Mouse (Mus musculus): ENCODE measurements around the gene Dmkn. TPM values are rescaled to one million over a fixed set of nuclear protein-coding genes. Genes with fewer than 3 reads are reported as not detected.

The Dmkn gene
- polyA plus RNA-seq, 1 experiment from 2014 or later = 74.3 TPM

DNA sequence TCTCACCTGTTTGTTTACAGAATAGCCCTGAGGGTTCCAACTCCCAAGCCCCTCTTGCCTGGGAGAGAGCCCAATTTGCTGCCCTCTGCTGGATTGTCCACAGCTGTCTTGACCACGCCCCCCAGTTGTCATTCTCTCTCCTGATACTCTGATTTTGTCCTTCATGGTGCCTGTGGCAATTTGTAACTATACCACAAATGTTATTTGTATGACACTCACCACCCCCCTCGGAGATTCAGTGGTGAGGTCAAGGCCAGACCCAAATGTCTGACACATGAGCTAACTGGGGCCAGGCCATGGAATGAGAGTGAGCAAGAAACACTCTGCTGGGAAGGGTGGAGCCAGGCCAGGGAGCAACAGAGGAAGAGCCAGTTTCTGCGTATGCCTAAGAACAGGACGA lies 4.7 kb upstream of the Dmkn start:
- Histone ChIP-seq H3K9ac (replicated peaks; ENCODE audit: low read depth) (no peak overlapping the region), H3K4me3 (ENCODE audit: low read depth, low read length) (no peak overlapping the region), H3K27ac (ENCODE audit: low read length) (no peak overlapping the region), H3K27me3 (replicated peaks; ENCODE audit: insufficient read depth, low read length) (no peaks in the 10 kb centered on the region), H3K36me3 (ENCODE audit: insufficient read depth, low read length) (no peaks in the 10 kb centered on the region), H3K4me1 (ENCODE audit: insufficient read depth, low read depth, low read length) (no peaks in the 10 kb centered on the region), H3K4me2 (replicated peaks; ENCODE audit: low read depth, low read length) (no peak overlapping the region), H3K9me3 (ENCODE audit: low read length) (no peaks in the 10 kb centered on the region; the same call in 1 of the 2 replicates)
- DNase-seq (ENCODE audit: low spot score) (peak; percentile 41), ATAC-seq (peak; percentile 58)
- 22% methylated on average over 4 of the region's 4 CpGs for WGBS
- no peak for TF ChIP-seq EP300 (IDR thresholded peaks at IDR 0.05)
- TF ChIP-seq CTCF (IDR thresholded peaks at IDR 0.05) = peak; percentile 60

- Histone ChIP-seq H3K27ac (ENCODE audit: low read length) (no peak overlapping the region), H3K4me2 (replicated peaks; ENCODE audit: low read depth, low read length) (no peak overlapping the region), H3K9ac (replicated peaks; ENCODE audit: low read depth) (no peak overlapping the region), H3K36me3 (ENCODE audit: insufficient read depth, low read length) (no peaks in the 10 kb centered on the region), H3K27me3 (replicated peaks; ENCODE audit: insufficient read depth, low read length) (no peaks in the 10 kb centered on the region), H3K9me3 (ENCODE audit: low read length) (no peaks in the 10 kb centered on the region), H3K4me1 (ENCODE audit: insufficient read depth, low read depth, low read length) (no peaks in the 10 kb centered on the region), H3K4me3 (ENCODE audit: low read depth, low read length) (no peak overlapping the region)
- ATAC-seq (no peak), DNase-seq (ENCODE audit: low spot score) (no peak)
- 51% methylated on average over 4 of the region's 4 CpGs for WGBS
- no peak for TF ChIP-seq EP300 (IDR thresholded peaks at IDR 0.05)
- TF ChIP-seq CTCF (IDR thresholded peaks at IDR 0.05) = no peak
Measured at GRCm38 (mm10) chr7:30761769-30762352, 1.7 kb upstream of the Dmkn start.

GRCm38 (mm10) chr7:30765173-30765572 lies 1.6 kb downstream of the Dmkn start:
- 35% methylated on average over 11 of the region's 11 CpGs for WGBS
- 0 out of 2 replicates have a peak, but pooled peaks have one; percentile 18 for ATAC-seq
- no peaks in the 10 kb centered on the region for H3K36me3 ChIP-seq (ENCODE audit: insufficient read depth, low read length)
- no peak overlapping the region for H3K4me2 ChIP-seq (replicated peaks; ENCODE audit: low read depth, low read length)
- H3K4me1 ChIP-seq (ENCODE audit: insufficient read depth, low read depth, low read length) = no peaks in the 10 kb centered on the region
- no peak overlapping the region for H3K4me3 ChIP-seq (ENCODE audit: low read depth, low read length)
- TF ChIP-seq CTCF (IDR thresholded peaks at IDR 0.05) (no peak), EP300 (IDR thresholded peaks at IDR 0.05) (no peak)
- no peak for DNase-seq (ENCODE audit: low spot score)
- no peak overlapping the region for H3K27ac ChIP-seq (ENCODE audit: low read length)
- no peaks in the 10 kb centered on the region for H3K27me3 ChIP-seq (replicated peaks; ENCODE audit: insufficient read depth, low read length)
- H3K9me3 ChIP-seq (ENCODE audit: low read length) = no peaks in the 10 kb centered on the region
- no peak overlapping the region for H3K9ac ChIP-seq (replicated peaks; ENCODE audit: low read depth)

DNA sequence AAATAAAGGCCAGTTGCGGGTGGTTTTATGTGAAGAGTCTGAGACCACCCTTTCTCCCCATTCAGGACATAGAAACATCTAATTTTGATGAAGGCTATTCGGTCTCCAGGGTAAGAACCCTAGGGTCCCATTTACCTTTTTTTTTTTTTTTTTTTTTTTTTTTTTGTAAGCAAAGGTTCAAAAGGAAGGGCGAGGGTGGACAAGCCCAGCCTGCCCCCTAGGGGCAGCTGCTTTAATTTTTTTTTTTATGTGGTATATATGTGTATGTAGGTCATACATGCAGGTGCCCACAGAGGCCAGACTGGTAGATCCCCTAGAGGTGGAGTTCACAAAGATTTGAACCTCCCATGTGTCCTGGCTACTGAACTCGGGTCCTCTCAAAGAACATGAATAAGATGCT lies 2.9 kb downstream of the Dmkn start:
- TF ChIP-seq CTCF (IDR thresholded peaks at IDR 0.05) (no peak; the same call in 1 of the 2 replicates), EP300 (IDR thresholded peaks at IDR 0.05) (no peak)
- ATAC-seq = no peak
- H3K9me3 ChIP-seq (ENCODE audit: low read length) = no peaks in the 10 kb centered on the region
- 80% methylated on average over 4 of the region's 4 CpGs for WGBS
- H3K36me3 ChIP-seq (ENCODE audit: insufficient read depth, low read length) = no peaks in the 10 kb centered on the region
- no peaks in the 10 kb centered on the region for H3K27me3 ChIP-seq (replicated peaks; ENCODE audit: insufficient read depth, low read length)
- H3K4me2 ChIP-seq (replicated peaks; ENCODE audit: low read depth, low read length) = no peak overlapping the region
- H3K4me1 ChIP-seq (ENCODE audit: insufficient read depth, low read depth, low read length) = no peaks in the 10 kb centered on the region
- no peak for DNase-seq (ENCODE audit: low spot score)
- no peak overlapping the region for H3K9ac ChIP-seq (replicated peaks; ENCODE audit: low read depth)
- H3K27ac ChIP-seq (ENCODE audit: low read length) = no peak overlapping the region
- H3K4me3 ChIP-seq (ENCODE audit: low read depth, low read length) = no peak overlapping the region

- 21% methylated on average over 9 of the region's 9 CpGs for WGBS
- Histone ChIP-seq H3K4me1 (ENCODE audit: insufficient read depth, low read depth, low read length) (no peaks in the 10 kb centered on the region), H3K4me2 (replicated peaks; ENCODE audit: low read depth, low read length) (no peak overlapping the region), H3K27ac (ENCODE audit: low read length) (no peak overlapping the region), H3K9ac (replicated peaks; ENCODE audit: low read depth) (no peak overlapping the region), H3K36me3 (ENCODE audit: insufficient read depth, low read length) (no peaks in the 10 kb centered on the region), H3K27me3 (replicated peaks; ENCODE audit: insufficient read depth, low read length) (no peaks in the 10 kb centered on the region), H3K4me3 (ENCODE audit: low read depth, low read length) (no peak overlapping the region), H3K9me3 (ENCODE audit: low read length) (no peaks in the 10 kb centered on the region)
- ATAC-seq (no peak; the same call in 1 of the 2 replicates), DNase-seq (ENCODE audit: low spot score) (peak; percentile 48)
- TF ChIP-seq CTCF (IDR thresholded peaks at IDR 0.05) = no peak
- TF ChIP-seq EP300 (IDR thresholded peaks at IDR 0.05) = no peak
Measured at GRCm38 (mm10) chr7:30769236-30769635, 5.7 kb downstream of the Dmkn start.

DNA sequence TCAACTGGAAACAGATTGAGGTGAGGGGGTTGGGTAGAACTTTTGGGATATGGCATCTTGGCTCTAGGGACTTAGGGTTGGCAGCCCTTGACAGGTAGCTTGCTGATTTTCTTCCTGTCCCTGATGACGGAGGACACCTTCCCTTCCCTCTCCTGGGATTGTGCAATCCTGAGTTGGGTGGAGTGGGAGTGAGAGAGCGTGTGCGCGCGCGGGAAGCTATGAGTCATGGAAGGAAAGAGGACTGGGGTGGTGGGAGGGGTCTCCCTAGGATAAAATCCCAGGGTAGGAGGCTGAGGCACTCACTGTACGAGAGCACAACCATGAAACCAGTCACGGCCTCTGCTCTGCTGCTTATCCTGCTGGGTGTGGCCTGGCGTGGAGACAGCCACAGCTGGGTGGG lies 12.5 kb downstream of the Dmkn start:
- Histone ChIP-seq H3K4me1 (ENCODE audit: insufficient read depth, low read depth, low read length) (no peaks in the 10 kb centered on the region), H3K4me3 (ENCODE audit: low read depth, low read length) (no peak overlapping the region), H3K9ac (replicated peaks; ENCODE audit: low read depth) (no peak overlapping the region), H3K9me3 (ENCODE audit: low read length) (no peaks in the 10 kb centered on the region), H3K27me3 (replicated peaks; ENCODE audit: insufficient read depth, low read length) (no peaks in the 10 kb centered on the region), H3K36me3 (ENCODE audit: insufficient read depth, low read length) (no peaks in the 10 kb centered on the region), H3K4me2 (replicated peaks; ENCODE audit: low read depth, low read length) (no peak overlapping the region), H3K27ac (ENCODE audit: low read length) (no peak overlapping the region)
- WGBS = 44% methylated on average over 9 of the region's 9 CpGs
- DNase-seq (ENCODE audit: low spot score) = peak; percentile 31
- TF ChIP-seq EP300 (IDR thresholded peaks at IDR 0.05) (no peak), CTCF (IDR thresholded peaks at IDR 0.05) (no peak)
- ATAC-seq = 0 out of 2 replicates have a peak, but pooled peaks have one; percentile 28
